Mouse (Mus musculus) lung, embryonic 15.5 days (tissue): ENCODE results near the gene Agk. TPM values are rescaled to one million over a fixed set of nuclear protein-coding genes. Genes with fewer than 3 reads are reported as not detected.

ENCODE experiments used
- ATAC-seq: fragments of 200-750 bp; cut with Nextera tagmentation; 2 replicates; pipeline ENCODE4 v1.8.0; 2017; ENCODE audit warnings: moderate number of reproducible peaks, borderline replicate concordance; ENCODE audit not compliant: low FRiP score, low TSS enrichment; ENCODE audit errors: extremely low read depth
- H3K27ac ChIP-seq: fragments of 300-500 bp; sonication (generic); 2 replicates; pipeline ENCODE4 v1.5.1; 2015; ENCODE audit warnings: moderate library complexity, mild to moderate bottlenecking, inconsistent platforms
- H3K27me3 ChIP-seq: fragments of 300-500 bp; sonication (generic); 2 replicates; pipeline ENCODE4 v1.6.1; 2015; ENCODE audit warnings: inconsistent platforms
- H3K36me3 ChIP-seq: fragments of 300-500 bp; sonication (generic); 2 replicates; pipeline ENCODE4 v1.6.1; 2015; ENCODE audit warnings: inconsistent platforms
- H3K4me1 ChIP-seq: fragments of 300-500 bp; sonication (generic); 2 replicates; pipeline ENCODE4 v1.6.1; 2015; ENCODE audit warnings: inconsistent platforms
- H3K4me2 ChIP-seq: fragments of 300-500 bp; sonication (generic); 2 replicates; pipeline ENCODE4 v1.6.1; 2015; ENCODE audit warnings: inconsistent platforms, mild to moderate bottlenecking, moderate library complexity
- H3K4me3 ChIP-seq: fragments of 300-500 bp; sonication (generic); 2 replicates; pipeline ENCODE4 v1.5.1; 2015; ENCODE audit warnings: mild to moderate bottlenecking, inconsistent platforms
- H3K9ac ChIP-seq: fragments of 300-500 bp; sonication (generic); 2 replicates; pipeline ENCODE4 v1.6.1; 2015; ENCODE audit warnings: inconsistent platforms
- H3K9me3 ChIP-seq: fragments of 300-500 bp; sonication (generic); 2 replicates; pipeline ENCODE4 v1.6.1; 2016; ENCODE audit warnings: inconsistent platforms
- WGBS: fragments of 180-500 bp; shearing (Covaris S2); methylation state at CpG from one replicate; pipeline ENCODE4 v1.1.7; 2015; 5-methylcytosine and 5-hydroxymethylcytosine counted together
- polyA plus RNA-seq: library from polyadenylated mRNA; unstranded; fragments of >200 nt; fragmentation: Nextera tagmentation; extraction: Ambion mirVana; gene quantifications from 2 replicates; pipeline ENCODE4 v1.2.1, GENCODE M21; 2015

Agk gene
- 40.5 and 44.2 TPM in 2 replicates for polyA plus RNA-seq

DNA sequence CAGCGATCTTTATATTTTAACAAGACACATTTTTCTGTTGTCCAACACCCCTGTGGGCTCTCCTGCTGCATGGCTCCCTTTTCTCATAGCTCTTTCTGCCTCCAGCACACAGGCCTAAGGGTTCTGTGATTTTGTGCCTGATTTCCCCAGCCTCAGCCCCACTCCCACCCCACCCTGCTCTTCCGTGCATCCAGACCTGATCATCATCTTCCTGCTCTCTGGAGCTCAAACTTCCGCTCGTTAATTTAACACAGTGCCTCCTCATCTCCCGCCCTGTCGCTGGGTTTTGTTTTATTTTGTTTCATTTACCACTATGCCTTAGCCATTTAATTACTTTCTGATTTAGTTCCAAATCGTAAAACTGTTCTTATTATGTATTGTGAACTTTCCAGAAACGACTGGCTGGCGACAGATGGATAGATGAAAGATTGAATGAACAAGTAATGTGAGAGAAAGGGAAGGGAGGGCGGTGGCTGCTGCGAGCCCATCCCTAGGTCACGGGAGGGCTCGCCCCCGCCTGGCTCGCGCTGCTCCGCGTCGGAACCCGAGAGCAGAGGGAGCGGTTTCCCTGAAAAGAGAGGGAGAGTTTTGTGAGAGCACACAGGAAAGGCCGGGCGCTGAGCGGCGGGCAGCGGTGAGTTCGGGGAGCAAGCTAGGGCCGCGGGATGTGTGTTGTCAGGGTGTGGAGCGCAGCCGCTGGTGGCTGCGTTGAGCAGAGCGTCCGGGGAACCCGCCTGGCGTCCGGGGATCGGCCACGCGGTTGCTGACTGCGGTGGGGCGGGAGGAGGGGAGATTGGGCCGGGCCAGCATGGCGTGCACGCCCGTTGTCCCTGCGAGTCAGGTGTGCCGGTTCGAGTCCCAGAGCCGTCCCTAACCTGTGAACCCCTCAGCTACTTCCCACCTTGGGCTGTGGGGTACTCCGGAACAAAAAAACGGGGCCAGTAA is at the start of gene Agk:
TSS of gene Agk (plus strand) at position 276 of the 945 bp plus-strand sequence.
- peak within 1 kb of the TSS; percentile 81 for H3K9ac ChIP-seq
- H3K4me1 ChIP-seq, result peaks cover 5% of the 10 kb centered on the region; the same call in 1 of the 2 replicates
- H3K9me3 ChIP-seq, result no peaks in the 10 kb centered on the region
- H3K27me3 ChIP-seq, result no peaks in the 10 kb centered on the region
- peak within 1 kb of the TSS; percentile 79 for H3K27ac ChIP-seq
- peak within 1 kb of the TSS; percentile 54 for H3K4me2 ChIP-seq
- peak within 1 kb of the TSS; percentile 80 for H3K4me3 ChIP-seq
- 3% methylated on average over 52 of the region's 52 CpGs for WGBS
- peak; percentile 98 for ATAC-seq
- peaks cover 4% of the 10 kb centered on the region; the same call in 1 of the 2 replicates for H3K36me3 ChIP-seq

- Histone ChIP-seq H3K9me3 (no peaks in the 10 kb centered on the region), H3K36me3 (no peaks in the 10 kb centered on the region), H3K9ac (no peak overlapping the region), H3K27ac (no peak overlapping the region), H3K27me3 (no peaks in the 10 kb centered on the region), H3K4me3 (no peak overlapping the region), H3K4me1 (no peaks in the 10 kb centered on the region), H3K4me2 (no peak overlapping the region)
- WGBS, result 67% methylated on average over 5 of the region's 5 CpGs
- no peak for ATAC-seq
Observed at GRCm38 (mm10) chr6:40300707-40301106, 24.3 kb upstream of the Agk start.

- Histone ChIP-seq H3K9me3 (no peaks in the 10 kb centered on the region), H3K36me3 (no peaks in the 10 kb centered on the region), H3K27me3 (no peaks in the 10 kb centered on the region), H3K4me1 (no peaks in the 10 kb centered on the region), H3K4me3 (no peak overlapping the region), H3K4me2 (no peak overlapping the region), H3K27ac (no peak overlapping the region), H3K9ac (no peak overlapping the region)
- no peak for ATAC-seq
- 10% methylated on average over 6 of the region's 6 CpGs for WGBS
Observed at GRCm38 (mm10) chr6:40303379-40303778, 21.6 kb upstream of the Agk start.

- Histone ChIP-seq H3K4me3 (no peak overlapping the region), H3K27me3 (no peaks in the 10 kb centered on the region), H3K27ac (no peak overlapping the region), H3K36me3 (no peaks in the 10 kb centered on the region), H3K4me2 (no peak overlapping the region), H3K9me3 (no peaks in the 10 kb centered on the region), H3K4me1 (no peaks in the 10 kb centered on the region), H3K9ac (no peak overlapping the region)
- ATAC-seq, result no peak
Observed at GRCm38 (mm10) chr6:40304972-40305371, 20.0 kb upstream of the Agk start.

- Histone ChIP-seq H3K4me3 (peak overlapping the region; percentile 80; the same call in 1 of the 2 replicates), H3K36me3 (peaks cover 4% of the 10 kb centered on the region; the same call in 1 of the 2 replicates), H3K9me3 (no peaks in the 10 kb centered on the region), H3K4me2 (peak overlapping the region; percentile 54), H3K9ac (no peak overlapping the region), H3K27ac (no peak overlapping the region), H3K27me3 (no peaks in the 10 kb centered on the region), H3K4me1 (peaks cover 5% of the 10 kb centered on the region; the same call in 1 of the 2 replicates)
- WGBS, result 77% methylated on average over 8 of the region's 8 CpGs
- no peak for ATAC-seq
Observed at GRCm38 (mm10) chr6:40326341-40326740, 1.4 kb downstream of the Agk start.

DNA sequence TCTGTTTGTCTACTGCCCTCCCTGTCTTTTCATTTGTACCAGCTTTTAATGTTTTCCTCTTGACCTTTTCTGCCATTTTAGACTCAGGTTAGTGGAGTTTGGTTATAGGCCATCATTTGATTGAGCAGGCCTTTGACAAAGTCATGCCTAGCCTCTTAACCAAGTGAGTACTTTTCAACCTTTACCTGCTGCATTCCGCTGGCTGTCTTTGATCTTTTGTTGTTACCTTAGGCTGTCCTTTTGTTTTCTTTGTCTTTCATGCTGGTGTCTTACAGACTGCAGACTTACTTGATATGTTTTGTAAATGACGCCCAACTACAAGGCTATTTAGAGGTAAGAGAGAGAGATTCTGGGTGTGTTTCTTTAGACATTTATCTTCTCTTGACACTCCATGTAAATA is 8.5 kb downstream of the Agk start:
- no peak overlapping the region for H3K4me2 ChIP-seq
- no peaks in the 10 kb centered on the region for H3K27me3 ChIP-seq
- ATAC-seq, result no peak
- no peak overlapping the region for H3K9ac ChIP-seq
- WGBS, result 47% methylated on average over 2 of the region's 2 CpGs
- no peaks in the 10 kb centered on the region for H3K4me1 ChIP-seq
- no peaks in the 10 kb centered on the region for H3K9me3 ChIP-seq
- peaks cover 18% of the 10 kb centered on the region; the same call in 1 of the 2 replicates for H3K36me3 ChIP-seq
- H3K4me3 ChIP-seq, result no peak overlapping the region
- H3K27ac ChIP-seq, result no peak overlapping the region

DNA sequence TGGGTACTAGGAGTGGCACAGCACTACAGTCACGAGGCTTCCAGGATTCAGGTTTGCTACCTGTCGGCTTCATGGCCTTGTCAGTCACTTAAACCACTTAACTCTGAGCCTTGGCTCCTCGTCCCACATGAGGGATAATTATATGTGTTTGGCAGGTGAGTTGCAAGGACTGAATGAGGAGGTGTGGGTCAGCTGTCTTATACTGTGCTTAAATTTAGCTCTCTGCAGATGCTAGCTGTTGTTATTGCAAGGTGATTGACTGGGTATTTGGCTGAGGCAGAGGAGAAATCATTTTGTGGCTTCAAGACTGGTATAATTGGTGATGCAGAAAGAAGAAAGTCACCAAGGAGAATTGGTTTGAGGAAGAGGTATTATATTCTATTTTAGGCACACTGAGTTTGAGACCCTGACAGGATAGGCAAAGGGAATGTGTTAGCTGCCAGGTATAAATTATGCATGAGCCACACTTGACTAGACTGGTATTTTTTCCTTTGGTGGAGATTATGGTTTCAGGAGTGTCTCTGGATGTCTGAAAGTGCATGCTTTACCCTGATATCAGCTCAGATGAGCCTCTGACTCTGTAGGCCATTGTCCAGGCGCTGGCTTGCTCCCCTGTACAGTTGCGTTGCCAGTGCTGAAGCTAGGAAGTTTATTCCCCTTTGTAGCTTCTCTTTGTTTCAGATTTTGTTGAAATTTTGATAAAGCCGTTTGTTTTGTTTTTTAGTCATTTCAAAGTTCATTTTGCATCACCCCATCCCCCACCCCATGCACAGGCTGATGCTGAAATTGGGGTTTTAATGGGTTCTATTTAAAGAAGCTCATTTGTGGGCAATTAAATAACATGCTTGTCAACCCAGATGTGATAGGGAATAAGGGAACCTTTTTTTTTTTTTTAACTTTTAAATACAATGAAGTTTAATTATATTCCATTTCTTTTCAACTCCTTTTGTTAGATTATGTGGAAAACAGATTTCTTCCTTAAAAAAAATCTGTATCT is 12.1 kb downstream of the Agk start:
- ATAC-seq, result no peak
- H3K36me3 ChIP-seq, result peaks cover 14% of the 10 kb centered on the region; the same call in 1 of the 2 replicates
- no peak overlapping the region for H3K4me3 ChIP-seq
- no peaks in the 10 kb centered on the region for H3K4me1 ChIP-seq
- H3K27ac ChIP-seq, result no peak overlapping the region
- 88% methylated on average over 6 of the region's 6 CpGs for WGBS
- H3K27me3 ChIP-seq, result no peaks in the 10 kb centered on the region
- no peaks in the 10 kb centered on the region for H3K9me3 ChIP-seq
- H3K4me2 ChIP-seq, result no peak overlapping the region
- no peak overlapping the region for H3K9ac ChIP-seq

GRCm38 (mm10) chr6:40346959-40347771 is 22.2 kb downstream of the Agk start:
- Histone ChIP-seq H3K36me3 (no peaks in the 10 kb centered on the region; the same call in 1 of the 2 replicates), H3K27ac (peak overlapping the region; percentile 46; the same call in 1 of the 2 replicates), H3K9ac (no peak overlapping the region)

DNA sequence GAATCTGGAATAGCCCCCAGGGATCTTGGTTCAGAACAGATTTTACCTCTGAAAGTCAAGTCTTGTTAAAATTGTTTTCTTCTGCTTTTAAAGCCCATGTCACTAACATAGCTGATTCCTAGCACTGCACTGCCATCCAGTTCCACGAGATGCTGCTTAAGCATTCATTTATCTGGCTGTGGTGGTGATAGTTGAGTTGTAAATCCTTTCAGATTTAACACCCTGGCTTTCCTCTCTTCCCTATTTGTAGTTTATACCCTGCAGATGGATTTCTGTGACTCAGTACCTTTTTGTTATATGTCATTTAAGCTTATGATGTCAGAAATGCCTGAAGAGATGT is 22.8 kb downstream of the Agk start:
- H3K36me3 ChIP-seq, result peaks cover 5% of the 10 kb centered on the region; the same call in 1 of the 2 replicates
- ATAC-seq, result no peak
- no peak overlapping the region for H3K9ac ChIP-seq
- peaks cover 12% of the 10 kb centered on the region for H3K4me1 ChIP-seq
- WGBS, result 51% methylated on average over 1 of the region's 1 CpGs
- no peaks in the 10 kb centered on the region for H3K9me3 ChIP-seq
- H3K4me3 ChIP-seq, result no peak overlapping the region
- H3K27me3 ChIP-seq, result no peaks in the 10 kb centered on the region
- H3K4me2 ChIP-seq, result 0 out of 2 replicates have a peak overlapping the region, but pooled peaks have one; percentile 6
- H3K27ac ChIP-seq, result peak overlapping the region; percentile 46; the same call in 1 of the 2 replicates

More at GRCm38 (mm10) chr6:40346959-40347771, 22.2 kb downstream of the Agk start:
- peaks cover 12% of the 10 kb centered on the region for H3K4me1 ChIP-seq
- WGBS, result 40% methylated on average over 10 of the region's 10 CpGs
- no peaks in the 10 kb centered on the region for H3K27me3 ChIP-seq
- no peaks in the 10 kb centered on the region for H3K9me3 ChIP-seq
- ATAC-seq, result peak; percentile 95
- H3K4me2 ChIP-seq, result 0 out of 2 replicates have a peak overlapping the region, but pooled peaks have one; percentile 6
- no peak overlapping the region for H3K4me3 ChIP-seq

DNA sequence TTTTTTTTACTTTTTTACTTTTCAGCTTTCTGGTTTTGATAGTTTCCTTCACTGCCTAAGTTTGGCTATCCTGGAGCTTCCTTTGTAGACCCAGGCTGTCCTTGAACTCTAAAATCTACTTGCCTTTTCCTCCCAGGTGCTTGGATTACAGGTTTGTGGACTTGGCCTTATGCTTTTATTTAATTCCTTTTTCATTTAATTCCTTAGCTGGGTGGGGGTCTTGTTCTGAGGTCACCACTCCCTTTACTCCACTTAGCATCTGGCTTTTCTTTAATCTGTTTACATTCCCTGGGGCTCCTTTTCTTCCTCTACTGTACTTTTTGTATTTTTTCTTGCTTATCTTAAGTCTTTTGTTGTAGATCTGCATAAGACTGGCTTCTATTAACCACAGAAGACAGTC is 25.1 kb downstream of the Agk start:
- H3K27me3 ChIP-seq, result no peaks in the 10 kb centered on the region
- H3K27ac ChIP-seq, result no peak overlapping the region
- ATAC-seq, result no peak
- H3K9me3 ChIP-seq, result no peaks in the 10 kb centered on the region
- no peak overlapping the region for H3K4me2 ChIP-seq
- no peak overlapping the region for H3K4me3 ChIP-seq
- peaks cover 12% of the 10 kb centered on the region for H3K4me1 ChIP-seq
- no peak overlapping the region for H3K9ac ChIP-seq
- H3K36me3 ChIP-seq, result peaks cover 14% of the 10 kb centered on the region

DNA sequence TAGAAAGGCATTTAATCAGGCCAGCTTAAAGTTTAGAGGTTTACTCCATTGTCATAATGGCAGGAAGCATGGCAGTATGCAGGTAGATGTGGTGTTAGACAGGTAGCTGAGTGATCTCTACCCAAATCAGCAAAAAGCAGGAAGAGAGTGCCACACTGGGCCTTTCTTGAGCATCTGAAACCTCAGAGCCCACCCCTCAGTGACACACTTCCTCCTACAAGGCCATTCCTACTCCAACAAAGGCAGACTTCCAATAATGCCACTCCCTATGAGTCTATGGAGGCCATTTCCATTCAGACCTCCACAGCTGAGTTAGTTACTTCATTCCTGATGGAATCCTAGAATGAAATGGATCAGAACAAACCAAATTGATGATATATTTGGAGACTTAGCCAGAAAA is 25.9 kb downstream of the Agk start:
- H3K27me3 ChIP-seq, result no peaks in the 10 kb centered on the region

More for the DNA sequence above, 25.9 kb downstream of the Agk start:
- Histone ChIP-seq H3K4me1 (peaks cover 12% of the 10 kb centered on the region), H3K9me3 (no peaks in the 10 kb centered on the region), H3K4me3 (no peak overlapping the region), H3K27ac (no peak overlapping the region), H3K4me2 (no peak overlapping the region), H3K9ac (no peak overlapping the region), H3K36me3 (peaks cover 14% of the 10 kb centered on the region)
- ATAC-seq, result no peak
